Mouse (Mus musculus) bone marrow, adult 2 months (tissue): ENCODE results near the gene Fbxw11. TPM values are rescaled to one million over a fixed set of nuclear protein-coding genes. Genes with fewer than 3 reads are reported as not detected.

ENCODE experiments used
- H3K27ac ChIP-seq: fragments of 200-500 bp; 2 replicates; pipeline ENCODE4 v1.5.1; 2012; ENCODE audit warnings: low read depth, mild to moderate bottlenecking, control low read depth, inconsistent platforms, low read length; ENCODE audit not compliant: control insufficient read depth, poor library complexity, insufficient read depth
- H3K4me1 ChIP-seq: fragments of 200-500 bp; 2 replicates; pipeline ENCODE4 v1.6.1; 2011; ENCODE audit warnings: low read length; ENCODE audit not compliant: control insufficient read depth, insufficient read depth
- H3K4me3 ChIP-seq: fragments of 200-500 bp; replicated peaks from 2 replicates; pipeline ENCODE3; 2011; ENCODE audit warnings: mild to moderate bottlenecking, low read depth, low read length, control low read depth; ENCODE audit not compliant: control insufficient read depth
- CTCF ChIP-seq: fragments of 200-500 bp; IDR thresholded peaks from 2 replicates; pipeline ENCODE4 v1.5.1; 2011; ENCODE audit warnings: low read length, control low read depth; ENCODE audit not compliant: control insufficient read depth, insufficient read depth
- POLR2A ChIP-seq: fragments of 200-500 bp; IDR thresholded peaks from 2 replicates; pipeline ENCODE4 v1.6.1; 2011; ENCODE audit warnings: low read depth, mild to moderate bottlenecking, control low read depth, low read length, borderline replicate concordance; ENCODE audit not compliant: control insufficient read depth
- WGBS: fragments of 180-500 bp; shearing (Covaris S2); methylation state at CpG from one replicate; pipeline ENCODE4 v1.1.7; 2018; 5-methylcytosine and 5-hydroxymethylcytosine counted together
- polyA plus RNA-seq: library from polyadenylated mRNA; stranded (reverse); fragments of >200 nt; gene quantifications from 2 replicates; pipeline ENCODE4 v1.2.4, GENCODE M21; 2011; ENCODE audit warnings: low replicate concordance; ENCODE audit not compliant: missing spikeins, insufficient read depth, insufficient read length

Gene Fbxw11
- polyA plus RNA-seq, 1 experiment, result 12.8 TPM

GRCm38 (mm10) chr11:32781633-32782404 is 139.3 kb downstream of the Fbxw11 start:
- H3K27ac ChIP-seq, result no peak overlapping the region
- no peak for TF ChIP-seq CTCF
- no peak for TF ChIP-seq POLR2A
- 66% methylated on average over 2 of the region's 2 CpGs for WGBS
- no peak overlapping the region for H3K4me3 ChIP-seq
- H3K4me1 ChIP-seq, result no peaks in the 10 kb centered on the region

- Histone ChIP-seq H3K4me3 (no peak overlapping the region), H3K4me1 (no peaks in the 10 kb centered on the region), H3K27ac (no peak overlapping the region)
- WGBS, result 64% methylated on average over 3 of the region's 3 CpGs
- TF ChIP-seq CTCF (no peak), POLR2A (no peak)
Observed at GRCm38 (mm10) chr11:32782724-32783123, 140.2 kb downstream of the Fbxw11 start.

GRCm38 (mm10) chr11:32785591-32786147 is 143.1 kb downstream of the Fbxw11 start:
- H3K4me1 ChIP-seq, result no peaks in the 10 kb centered on the region; the same call in 1 of the 2 replicates
- TF ChIP-seq CTCF (no peak), POLR2A (no peak)
- no peak overlapping the region for H3K4me3 ChIP-seq
- no peak overlapping the region for H3K27ac ChIP-seq
- WGBS, result 76% methylated on average over 6 of the region's 6 CpGs

- no peak overlapping the region for H3K4me3 ChIP-seq
- WGBS, result 81% methylated on average over 5 of the region's 5 CpGs
- no peak for TF ChIP-seq POLR2A
- no peak overlapping the region for H3K27ac ChIP-seq
- no peaks in the 10 kb centered on the region; the same call in 1 of the 2 replicates for H3K4me1 ChIP-seq
Observed at GRCm38 (mm10) chr11:32786201-32786600, 143.7 kb downstream of the Fbxw11 start.

- Histone ChIP-seq H3K4me1 (no peaks in the 10 kb centered on the region), H3K27ac (no peak overlapping the region), H3K4me3 (no peak overlapping the region)
- WGBS, result 62% methylated on average over 10 of the region's 10 CpGs
- no peak for TF ChIP-seq POLR2A
- TF ChIP-seq CTCF, result no peak
Observed at GRCm38 (mm10) chr11:32794759-32795445, 152.4 kb downstream of the Fbxw11 start.

Other genes with a start within 250 kb of the Fbxw11 start
- 1.5 and 1.6 TPM in 2 replicates for gene Ubtd2, start 187.4 kb upstream of the Fbxw11 start, polyA plus RNA-seq
- gene Efcab9, start 110.6 kb upstream of the Fbxw11 start, polyA plus RNA-seq, result not detected in 2 replicates
- gene Stk10, start 109.4 kb upstream of the Fbxw11 start, polyA plus RNA-seq, result 17.6 and 23.9 TPM in 2 replicates
- not detected in 2 replicates for gene Smim23, start 181.9 kb downstream of the Fbxw11 start, polyA plus RNA-seq